Mouse (Mus musculus) kidney, embryonic 16.5 days (tissue): Measurements from ENCODE around the gene Zfp182. TPM values are rescaled to one million over a fixed set of nuclear protein-coding genes. Genes with fewer than 3 reads are reported as not detected.
A peak's percentile ranks its signal among the peaks of the same experiment; 100 is the strongest.

ENCODE experiments used
- ATAC-seq: fragments of 200-750 bp; cut with Nextera tagmentation; 2 replicates; pipeline ENCODE4 v1.8.0; 2017; ENCODE audit warnings: moderate TSS enrichment; ENCODE audit not compliant: low FRiP score, low TSS enrichment
- H3K27ac ChIP-seq: fragments of 300-500 bp; sonication (generic); 2 replicates; pipeline ENCODE4 v1.5.1; 2014; ENCODE audit warnings: low read length
- H3K27me3 ChIP-seq: fragments of 300-500 bp; sonication (generic); 2 replicates; pipeline ENCODE4 v1.6.1; 2014; ENCODE audit warnings: low read length, control low read depth, mixed read lengths; ENCODE audit not compliant: insufficient read depth
- H3K36me3 ChIP-seq: fragments of 300-500 bp; sonication (generic); 2 replicates; pipeline ENCODE4 v1.6.1; 2014; ENCODE audit warnings: low read length, control low read depth, mixed read lengths; ENCODE audit not compliant: insufficient read depth
- H3K4me1 ChIP-seq: fragments of 300-500 bp; sonication (generic); 2 replicates; pipeline ENCODE4 v1.6.1; 2014; ENCODE audit warnings: low read length, control low read depth, mixed read lengths; ENCODE audit not compliant: insufficient read depth
- H3K4me2 ChIP-seq: fragments of 300-500 bp; sonication (generic); replicated peaks from 2 replicates; pipeline ENCODE4 v1.6.1; 2014; ENCODE audit warnings: low read depth, low read length
- H3K4me3 ChIP-seq: fragments of 300-500 bp; sonication (generic); 2 replicates; pipeline ENCODE4 v1.5.1; 2014; ENCODE audit warnings: mild to moderate bottlenecking, low read length
- H3K9ac ChIP-seq: fragments of 300-500 bp; sonication (generic); replicated peaks from 2 replicates; pipeline ENCODE4 v1.6.1; 2014; ENCODE audit warnings: low read length
- H3K9me3 ChIP-seq: fragments of 300-500 bp; sonication (generic); 2 replicates; pipeline ENCODE4 v1.6.1; 2016; ENCODE audit warnings: low read length, control low read depth
- WGBS: fragments of 180-500 bp; shearing (Covaris S2); extraction: QIAGEN DNeasy Blood & Tissue Kit; methylation state at CpG from one replicate; pipeline ENCODE4 v1.1.7; 2014; 5-methylcytosine and 5-hydroxymethylcytosine counted together
- polyA plus RNA-seq: library from polyadenylated mRNA; unstranded; fragments of >200 nt; fragmentation: Nextera tagmentation; extraction: Ambion mirVana; gene quantifications from 2 replicates; pipeline ENCODE4 v1.2.1, GENCODE M21; 2015

The Zfp182 gene
- polyA plus RNA-seq = 4.9 and 5.9 TPM in 2 replicates

DNA sequence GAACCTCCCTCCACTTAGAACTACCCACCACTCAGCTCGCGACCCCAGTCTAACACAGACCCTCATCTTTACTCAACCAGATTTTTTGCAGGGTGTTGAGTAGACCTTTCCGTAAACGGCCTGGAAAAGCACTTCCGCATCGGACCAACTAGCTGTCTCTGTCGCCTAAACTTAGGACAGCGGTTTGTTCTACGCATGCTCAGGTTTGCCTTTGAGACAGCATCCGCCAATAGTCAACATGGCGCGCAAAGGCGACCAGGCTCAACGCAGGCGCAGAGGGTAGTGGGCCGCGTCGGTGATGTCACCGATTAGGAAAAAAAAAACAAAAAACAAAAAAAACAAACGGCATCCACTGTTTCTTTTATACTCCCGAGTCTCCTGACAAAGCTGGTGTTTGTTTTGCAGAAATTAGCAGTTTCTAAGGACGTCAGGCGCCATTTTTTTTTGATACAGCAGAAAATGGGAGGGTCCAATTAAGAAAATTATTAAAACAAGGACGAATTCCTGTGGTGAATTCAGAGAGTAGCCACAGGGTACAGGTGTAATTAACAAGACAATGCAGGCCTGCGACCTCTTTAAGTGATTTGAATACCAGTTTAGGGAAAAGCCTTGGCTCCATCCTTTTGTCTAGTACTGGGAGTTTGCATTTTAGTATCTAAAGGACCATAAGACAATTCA, at the start of gene Zfp182:
Gene Zfp182, minus strand, starts transcription at position 451 of the 678 bp plus-strand sequence.
- Histone ChIP-seq H3K9ac (peak within 1 kb of the TSS; percentile 67), H3K27me3 (no peaks in the 10 kb centered on the region), H3K27ac (0 out of 2 replicates have a peak within 1 kb of the TSS, but pooled peaks have one; percentile 1), H3K36me3 (no peaks in the 10 kb centered on the region), H3K4me1 (no peaks in the 10 kb centered on the region), H3K4me3 (peak within 1 kb of the TSS; percentile 58), H3K4me2 (peak within 1 kb of the TSS; percentile 53), H3K9me3 (no peaks in the 10 kb centered on the region)
- peak; percentile 96 for ATAC-seq
- 23% methylated on average over 25 of the region's 25 CpGs for WGBS

DNA sequence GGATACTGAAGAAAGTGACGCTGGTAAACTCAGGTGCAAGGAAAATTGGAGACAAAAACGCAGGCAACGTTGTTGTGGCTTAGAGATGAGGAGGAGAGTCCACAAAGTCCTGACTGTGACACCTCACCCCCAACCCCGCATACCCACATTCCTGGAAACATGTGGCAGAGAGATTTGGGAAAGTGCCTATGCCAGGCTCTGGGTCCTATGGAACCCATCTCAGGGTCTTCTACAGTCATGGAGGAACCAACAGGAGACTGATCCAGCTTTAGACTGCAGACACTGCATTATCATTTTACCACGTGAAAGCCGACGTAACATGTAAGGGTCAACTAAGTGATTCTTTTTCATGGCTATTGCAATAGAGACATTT, 27.7 kb upstream of the Zfp182 start:
- no peaks in the 10 kb centered on the region for H3K27me3 ChIP-seq
- no peak for ATAC-seq
- H3K9me3 ChIP-seq = no peaks in the 10 kb centered on the region
- H3K9ac ChIP-seq = no peak overlapping the region
- 52% methylated on average over 7 of the region's 7 CpGs for whole genome bisulfite sequencing
- H3K36me3 ChIP-seq = no peaks in the 10 kb centered on the region
- H3K27ac ChIP-seq = no peak overlapping the region
- peak overlapping the region; percentile 52 for H3K4me2 ChIP-seq
- H3K4me1 ChIP-seq = no peaks in the 10 kb centered on the region
- H3K4me3 ChIP-seq = peak overlapping the region; percentile 45

GRCm38 (mm10) chrX:21088983-21089866, 27.1 kb upstream of the Zfp182 start, which contains the start of gene Zfp300:
TSS of gene Zfp300 (minus strand) at chrX:21089527.
- Histone ChIP-seq H3K9me3 (no peaks in the 10 kb centered on the region), H3K36me3 (no peaks in the 10 kb centered on the region), H3K9ac (peak within 1 kb of the TSS; percentile 50), H3K4me3 (peak within 1 kb of the TSS; percentile 45), H3K27ac (peak within 1 kb of the TSS; percentile 13; the same call in 1 of the 2 replicates), H3K4me1 (no peaks in the 10 kb centered on the region), H3K4me2 (peak within 1 kb of the TSS; percentile 52), H3K27me3 (no peaks in the 10 kb centered on the region)
- ATAC-seq = peak; percentile 90
- 21% methylated on average over 27 of the region's 27 CpGs for WGBS

GRCm38 (mm10) chrX:21088645-21088982, 26.5 kb upstream of the Zfp182 start:
- peak overlapping the region; percentile 50 for H3K9ac ChIP-seq
- ATAC-seq = peak; percentile 35; the same call in 1 of the 2 replicates

GRCm38 (mm10) chrX:21068106-21068505, 6.0 kb upstream of the Zfp182 start, which contains the start of gene Spaca5:
TSS of gene Spaca5 (plus strand) at chrX:21068406.
- Histone ChIP-seq H3K27me3 (no peaks in the 10 kb centered on the region), H3K4me3 (no peak within 1 kb of the TSS), H3K27ac (no peak within 1 kb of the TSS), H3K9me3 (no peaks in the 10 kb centered on the region), H3K4me2 (no peak within 1 kb of the TSS), H3K36me3 (no peaks in the 10 kb centered on the region), H3K9ac (no peak within 1 kb of the TSS), H3K4me1 (no peaks in the 10 kb centered on the region)
- ATAC-seq = no peak

More at GRCm38 (mm10) chrX:21088645-21088982, 26.5 kb upstream of the Zfp182 start:
- WGBS = 38% methylated on average over 6 of the region's 6 CpGs
- Histone ChIP-seq H3K27me3 (no peaks in the 10 kb centered on the region), H3K27ac (no peak overlapping the region), H3K4me2 (peak overlapping the region; percentile 52), H3K4me1 (no peaks in the 10 kb centered on the region), H3K4me3 (peak overlapping the region; percentile 45), H3K9me3 (no peaks in the 10 kb centered on the region), H3K36me3 (0 out of 2 replicates have a peak, but pooled peaks cover under 1% of the 10 kb centered on the region)

DNA sequence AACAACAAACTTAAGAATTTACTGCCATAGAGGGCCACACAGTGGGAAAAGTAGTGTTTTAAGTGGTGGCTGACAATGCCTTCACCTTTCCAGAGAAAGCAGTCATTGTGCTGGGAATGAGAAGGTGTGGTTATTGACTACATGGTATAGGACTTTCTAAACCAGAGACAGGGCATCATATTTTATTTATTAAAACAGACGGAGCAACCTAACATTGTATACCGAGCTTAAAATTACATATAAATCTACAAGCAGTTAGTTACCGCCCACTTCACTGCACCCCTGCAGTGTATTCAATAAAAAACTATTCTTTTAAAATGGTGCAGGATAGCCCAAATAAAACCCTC, 401 bp upstream of the Zfp182 start:
- Histone ChIP-seq H3K36me3 (no peaks in the 10 kb centered on the region), H3K9me3 (no peaks in the 10 kb centered on the region), H3K27me3 (no peaks in the 10 kb centered on the region), H3K9ac (peak overlapping the region; percentile 57; the same call in 1 of the 2 replicates), H3K4me3 (peak overlapping the region; percentile 58; the same call in 1 of the 2 replicates), H3K27ac (no peak overlapping the region), H3K4me1 (no peaks in the 10 kb centered on the region), H3K4me2 (peak overlapping the region; percentile 48)
- 76% methylated on average over 3 of the region's 3 CpGs for WGBS
- no peak for ATAC-seq

DNA sequence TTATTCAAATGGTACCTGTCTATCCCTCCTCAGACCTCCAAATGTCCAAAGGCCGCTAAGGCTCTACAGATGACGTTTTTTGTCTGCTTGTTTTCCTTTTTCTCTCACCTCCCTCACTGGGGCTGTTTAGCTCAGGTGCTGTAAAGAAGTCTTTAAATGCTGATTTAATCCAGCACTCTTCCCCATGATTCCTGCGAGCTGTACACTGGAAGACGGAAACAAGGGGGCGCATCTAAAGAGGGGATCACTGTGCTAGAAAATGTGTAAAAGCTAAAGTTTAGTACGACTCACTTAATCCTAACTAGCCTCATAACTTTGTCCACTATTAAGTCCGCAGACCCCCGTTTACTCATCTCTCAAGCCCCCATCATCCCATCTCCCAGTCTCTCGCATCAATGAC, 656 bp downstream of the Zfp182 start:
- ATAC-seq = peak; percentile 54; the same call in 1 of the 2 replicates
- Histone ChIP-seq H3K9me3 (no peaks in the 10 kb centered on the region), H3K27me3 (no peaks in the 10 kb centered on the region), H3K4me2 (peak overlapping the region; percentile 53), H3K36me3 (no peaks in the 10 kb centered on the region), H3K9ac (peak overlapping the region; percentile 67), H3K27ac (0 out of 2 replicates have a peak overlapping the region, but pooled peaks have one; percentile 1), H3K4me1 (no peaks in the 10 kb centered on the region), H3K4me3 (peak overlapping the region; percentile 58)
- 29% methylated on average over 9 of the region's 9 CpGs for WGBS

- Histone ChIP-seq H3K9ac (no peak overlapping the region), H3K27me3 (no peaks in the 10 kb centered on the region), H3K4me3 (no peak overlapping the region), H3K36me3 (no peaks in the 10 kb centered on the region), H3K4me1 (no peaks in the 10 kb centered on the region), H3K9me3 (no peaks in the 10 kb centered on the region), H3K27ac (no peak overlapping the region), H3K4me2 (no peak overlapping the region)
- ATAC-seq = no peak
- 68% methylated on average over 1 of the region's 1 CpGs for WGBS
These were observed 81.2 kb downstream of the Zfp182 start for GRCm38 (mm10) chrX:20980901-20981300.
